Mouse (Mus musculus) urinary bladder, adult 2 months (tissue): ENCODE measurements around the gene Klc1. TPM values are rescaled to one million over a fixed set of nuclear protein-coding genes. Genes with fewer than 3 reads are reported as not detected.

ENCODE experiments used
- DNase-seq: peaks from one replicate; pipeline ENCODE4 v3.0.0; 2022; ENCODE audit warnings: low spot score
- polyA plus RNA-seq: library from polyadenylated mRNA; depleted of rRNA; stranded (reverse); fragments of >200 nt; gene quantifications from 2 replicates; pipeline ENCODE4 v1.2.3, GENCODE M21; 2012

The Klc1 gene
- polyA plus RNA-seq, 1 experiment, result 96.5 TPM

- peak; percentile 89 for DNase-seq
Measured at GRCm38 (mm10) chr12:111813766-111814617, 55.3 kb downstream of the Klc1 start, which contains the start of the genes Xrcc3 and Zfyve21. Xrcc3 (minus strand) TSS chr12:111813873. Zfyve21 (plus strand) TSS chr12:111814170.

DNA sequence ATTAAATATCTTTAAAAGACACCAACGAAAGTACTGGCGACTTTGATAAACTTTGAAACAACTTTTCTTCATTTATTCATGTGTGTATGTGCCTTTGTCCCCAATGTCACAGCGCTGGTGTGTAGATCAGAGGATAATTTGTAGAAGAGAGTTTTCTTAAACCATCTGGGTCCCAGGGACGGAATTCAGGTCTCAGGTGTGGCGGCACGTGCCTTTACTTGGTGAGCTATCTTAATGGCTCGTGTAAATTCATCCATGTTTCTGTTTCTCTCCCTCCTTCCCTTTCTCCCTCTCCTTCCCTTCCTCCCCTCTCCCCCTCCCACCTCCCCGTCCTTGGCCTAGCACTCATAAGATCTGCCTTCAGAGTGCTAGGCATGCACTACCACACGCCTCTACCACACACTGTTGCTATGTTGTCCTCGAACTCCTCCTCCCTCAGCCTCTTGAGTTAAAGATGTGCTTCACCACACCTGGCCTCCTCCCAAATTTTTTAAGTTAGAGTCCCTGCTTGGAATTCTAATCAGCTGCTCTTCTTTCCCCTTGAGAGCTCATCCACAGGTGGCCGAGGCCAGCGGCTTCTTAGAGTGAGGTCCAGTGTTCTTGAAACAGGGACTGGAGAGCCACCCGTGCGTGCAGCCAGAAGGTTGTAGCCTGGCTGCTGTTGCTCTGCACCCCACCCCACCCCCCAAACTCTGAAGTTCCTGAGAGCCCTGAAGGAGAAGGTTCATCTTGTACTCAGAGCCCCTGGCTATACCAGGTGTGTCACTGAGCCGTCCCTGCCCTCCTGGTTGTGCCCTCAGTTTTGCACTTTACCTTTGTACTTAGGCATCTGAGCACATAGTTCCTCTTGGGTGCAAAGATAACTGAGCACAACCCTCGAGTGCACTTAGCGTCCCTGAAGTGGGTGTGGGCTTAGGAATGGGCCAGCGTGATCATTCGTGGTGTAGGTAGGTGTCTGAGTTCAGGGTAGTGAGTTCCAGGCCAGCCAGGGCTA is 56.4 kb downstream of the Klc1 start:
- no peak for DNase-seq

DNA sequence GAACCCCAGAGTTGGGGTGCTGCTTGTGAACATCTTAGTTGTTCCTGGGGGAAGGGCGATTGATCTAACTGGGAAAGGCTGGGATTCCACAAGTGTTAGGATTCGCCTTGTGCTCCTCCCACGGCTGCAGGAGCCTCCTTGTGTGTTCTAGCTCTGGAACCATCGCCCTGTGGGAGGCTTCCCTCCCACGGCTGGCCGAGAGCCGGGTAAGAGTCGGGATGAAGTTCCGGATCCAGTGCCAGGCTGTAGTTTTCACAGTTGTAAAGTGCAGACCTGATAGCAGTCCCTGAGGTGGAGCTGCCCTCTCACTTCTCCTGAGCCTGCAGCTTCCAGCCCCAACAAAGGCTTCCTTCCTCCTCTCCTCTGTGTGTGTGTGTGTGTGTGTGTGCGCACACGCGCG is 57.9 kb downstream of the Klc1 start:
- DNase-seq, result no peak

GRCm38 (mm10) chr12:111816967-111817366 is 58.3 kb downstream of the Klc1 start:
- no peak for DNase-seq

- no peak for DNase-seq
Measured at GRCm38 (mm10) chr12:111817991-111818390, 59.3 kb downstream of the Klc1 start.

DNA sequence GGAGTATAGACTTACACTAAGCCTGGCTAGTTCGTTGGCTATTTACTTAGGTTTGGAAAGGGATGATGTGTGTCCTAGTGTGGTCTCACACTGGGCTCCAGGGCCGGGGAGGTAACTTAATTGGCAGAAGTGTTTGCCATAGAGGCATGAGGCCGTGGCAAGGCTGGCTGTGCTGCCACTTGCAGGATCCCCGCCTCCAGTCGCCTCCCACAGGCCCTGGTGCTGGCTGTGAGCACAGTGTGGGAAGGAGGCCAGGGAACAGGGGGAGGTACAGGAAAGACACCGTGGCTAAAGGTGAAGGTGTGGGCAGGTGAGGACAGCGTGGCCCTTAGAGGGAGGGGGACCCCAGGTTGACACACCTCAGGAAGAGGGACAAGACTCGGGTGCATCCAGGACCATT is 61.3 kb downstream of the Klc1 start:
- DNase-seq, result no peak

DNA sequence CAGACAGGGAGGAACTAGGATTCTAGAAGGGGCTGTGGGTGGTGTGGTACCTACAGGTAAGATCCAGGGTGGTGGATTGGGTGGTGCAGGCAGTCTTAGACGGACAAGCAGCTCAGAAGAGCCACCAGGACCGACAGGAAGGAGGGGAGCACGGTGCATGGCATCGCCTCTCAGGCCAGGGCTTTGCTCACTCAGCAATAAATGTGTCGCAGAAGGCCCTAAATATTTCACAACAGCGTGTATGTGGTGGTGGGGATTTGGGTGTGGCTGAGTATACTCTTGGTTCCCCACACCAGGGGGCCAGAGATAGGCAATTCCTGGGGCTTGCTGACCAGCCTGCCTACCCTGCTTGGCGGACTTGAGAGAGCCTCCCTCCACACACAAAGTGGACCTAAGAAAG is 62.1 kb downstream of the Klc1 start:
- no peak for DNase-seq

GRCm38 (mm10) chr12:111821931-111822330 is 63.3 kb downstream of the Klc1 start:
- no peak for DNase-seq

DNA sequence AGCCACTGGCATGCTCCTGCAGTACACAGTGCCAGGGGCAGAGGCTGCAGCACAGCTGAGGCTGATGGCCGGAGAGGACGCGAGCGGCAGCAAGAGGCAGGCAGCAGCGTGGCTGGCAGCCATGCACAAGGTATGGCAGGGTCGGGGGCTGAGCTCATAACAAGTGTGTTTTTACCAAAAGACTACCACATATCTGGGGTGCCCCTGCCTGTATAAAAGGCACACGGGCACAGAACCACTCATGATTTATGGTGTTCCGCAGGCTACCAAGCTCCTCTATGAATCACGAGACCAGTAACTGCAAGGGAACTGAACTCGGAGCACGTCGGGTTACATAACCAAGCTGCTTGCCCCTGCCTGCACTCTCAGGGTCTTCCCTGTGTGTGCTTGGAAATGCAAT is 68.9 kb downstream of the Klc1 start:
- no peak for DNase-seq

DNA sequence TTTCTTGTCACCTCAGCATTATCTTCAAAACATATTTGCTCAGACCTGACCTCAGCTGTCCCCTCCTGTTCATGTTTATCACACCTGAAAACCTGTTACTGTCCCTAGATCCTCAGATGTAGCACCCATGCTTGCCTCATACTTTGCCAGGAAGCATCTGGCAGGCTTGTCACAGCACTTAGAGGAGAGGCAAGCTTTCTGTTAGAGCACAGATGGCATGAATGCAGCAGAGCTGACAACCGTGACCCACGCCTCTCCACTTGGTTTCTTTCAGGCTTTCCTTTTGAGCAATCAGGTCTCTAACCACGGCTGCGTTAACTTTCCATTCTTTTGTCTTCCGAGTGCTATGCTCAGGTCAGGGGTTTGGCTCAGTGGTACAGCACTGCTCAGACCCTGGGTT is 70.8 kb downstream of the Klc1 start:
- no peak for DNase-seq

- no peak for DNase-seq
Measured at GRCm38 (mm10) chr12:111829954-111830353, 71.3 kb downstream of the Klc1 start.

GRCm38 (mm10) chr12:111830375-111830774 is 71.7 kb downstream of the Klc1 start:
- DNase-seq, result no peak

DNA sequence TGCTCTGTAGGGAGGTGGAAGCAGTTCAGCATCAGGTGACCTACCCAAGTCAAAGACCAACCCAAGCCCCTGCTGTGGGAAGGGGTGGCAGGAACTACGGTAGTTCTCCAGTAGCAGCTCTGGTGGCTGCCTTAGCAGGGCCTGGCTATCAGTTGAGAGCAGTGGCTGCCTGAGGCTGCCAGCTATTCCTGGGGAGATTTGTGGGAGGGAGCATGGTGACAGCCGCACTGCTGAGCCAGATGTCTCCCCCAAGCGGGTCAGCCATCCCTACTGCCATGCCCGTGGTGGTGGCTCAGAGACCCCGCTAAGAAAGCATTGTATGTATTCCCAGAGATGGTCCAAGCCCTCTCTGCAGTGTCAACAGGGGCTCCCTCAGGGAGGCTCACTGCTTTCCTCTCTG is 74.0 kb downstream of the Klc1 start:
- no peak for DNase-seq

DNA sequence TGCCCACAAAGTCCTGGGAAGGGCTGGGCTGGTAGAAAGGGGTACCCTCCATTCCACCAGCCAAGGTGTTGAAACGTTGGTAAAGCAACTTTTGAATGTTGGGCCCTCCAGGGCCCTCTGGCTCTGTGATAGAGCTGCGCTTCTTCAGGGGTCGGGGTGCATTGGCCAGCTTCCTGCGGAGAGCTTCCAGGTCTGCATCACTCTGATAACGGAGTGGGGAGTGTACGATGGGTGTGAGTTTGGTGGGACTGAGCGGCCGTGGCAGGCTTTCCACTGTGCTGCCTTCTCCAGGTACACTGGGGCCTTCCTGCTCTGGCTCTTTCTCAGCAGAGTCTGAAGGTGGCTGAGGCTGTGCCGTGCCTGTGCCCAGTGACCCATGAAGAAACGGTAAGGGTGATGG is 74.8 kb downstream of the Klc1 start:
- no peak for DNase-seq

GRCm38 (mm10) chr12:111842565-111843433 is 84.2 kb downstream of the Klc1 start:
- DNase-seq, result no peak

GRCm38 (mm10) chr12:111843470-111843869 is 84.8 kb downstream of the Klc1 start:
- DNase-seq, result no peak

DNA sequence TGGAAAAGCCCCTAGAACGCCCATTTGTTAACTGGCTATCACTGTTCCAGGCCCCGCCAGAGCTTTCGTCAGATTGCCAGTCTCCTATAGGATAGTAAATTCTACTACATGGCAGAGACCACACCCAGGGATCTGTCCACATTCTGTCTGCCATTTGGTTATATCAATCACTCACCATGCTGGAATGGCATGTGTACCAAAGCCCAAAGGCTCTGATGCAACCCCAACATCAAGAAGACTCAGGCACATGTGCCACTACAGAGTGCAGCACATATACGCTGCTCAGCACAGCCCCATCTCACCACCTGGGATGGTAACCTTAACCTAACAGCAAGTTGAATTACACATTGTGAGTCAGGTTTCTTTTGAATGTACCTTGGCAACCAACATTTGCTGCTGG is 87.3 kb downstream of the Klc1 start:
- DNase-seq, result no peak

- no peak for DNase-seq
Measured at GRCm38 (mm10) chr12:111846815-111847214, 88.2 kb downstream of the Klc1 start.

GRCm38 (mm10) chr12:111848300-111848798 is 89.7 kb downstream of the Klc1 start:
- no peak for DNase-seq

- DNase-seq, result no peak
Measured at GRCm38 (mm10) chr12:111851235-111851634, 92.6 kb downstream of the Klc1 start.

- DNase-seq, result no peak
Measured at GRCm38 (mm10) chr12:111851745-111852144, 93.1 kb downstream of the Klc1 start.
